Mouse (Mus musculus) layer of hippocampus, postnatal 14 days (tissue): ENCODE measurements around the gene Tcf12. TPM values are rescaled to one million over a fixed set of nuclear protein-coding genes. Genes with fewer than 3 reads are reported as not detected.

ENCODE experiments used
- DNase-seq, 2 experiments: peaks; one replicate each; pipeline ENCODE4 v3.0.0; 2021 to 2022; ENCODE audit warnings: low spot score in 2 of 2, mixed read lengths in 1 of 2
- long read RNA-seq, 2 experiments: library from polyadenylated mRNA; stranded (forward); transcript quantifications; one replicate each; pipeline ENCODE4 v2.0.0; 2021
- total RNA-seq, 2 experiments: library from RNA; stranded (reverse); gene quantifications; 2 replicates each; pipeline ENCODE4 v1.2.3; 2021

Tcf12 gene
- 10 to 100 TPM; 63.7 to 67.7 TPM for total RNA-seq
- long read RNA-seq, experiment 1, full-length matches to known transcripts = 3 of 13 reads
- long read RNA-seq, experiment 1, partial matches to known transcripts = 2 of 13 reads
- long read RNA-seq, experiment 1, other reads (novel, unspliced or antisense) = 8 of 13 reads
- long read RNA-seq, experiment 2, full-length matches to known transcripts = 6 of 19 reads
- long read RNA-seq, experiment 2, partial matches to known transcripts = 1 of 19 reads
- long read RNA-seq, experiment 2, other reads (novel, unspliced or antisense) = 12 of 19 reads

DNA sequence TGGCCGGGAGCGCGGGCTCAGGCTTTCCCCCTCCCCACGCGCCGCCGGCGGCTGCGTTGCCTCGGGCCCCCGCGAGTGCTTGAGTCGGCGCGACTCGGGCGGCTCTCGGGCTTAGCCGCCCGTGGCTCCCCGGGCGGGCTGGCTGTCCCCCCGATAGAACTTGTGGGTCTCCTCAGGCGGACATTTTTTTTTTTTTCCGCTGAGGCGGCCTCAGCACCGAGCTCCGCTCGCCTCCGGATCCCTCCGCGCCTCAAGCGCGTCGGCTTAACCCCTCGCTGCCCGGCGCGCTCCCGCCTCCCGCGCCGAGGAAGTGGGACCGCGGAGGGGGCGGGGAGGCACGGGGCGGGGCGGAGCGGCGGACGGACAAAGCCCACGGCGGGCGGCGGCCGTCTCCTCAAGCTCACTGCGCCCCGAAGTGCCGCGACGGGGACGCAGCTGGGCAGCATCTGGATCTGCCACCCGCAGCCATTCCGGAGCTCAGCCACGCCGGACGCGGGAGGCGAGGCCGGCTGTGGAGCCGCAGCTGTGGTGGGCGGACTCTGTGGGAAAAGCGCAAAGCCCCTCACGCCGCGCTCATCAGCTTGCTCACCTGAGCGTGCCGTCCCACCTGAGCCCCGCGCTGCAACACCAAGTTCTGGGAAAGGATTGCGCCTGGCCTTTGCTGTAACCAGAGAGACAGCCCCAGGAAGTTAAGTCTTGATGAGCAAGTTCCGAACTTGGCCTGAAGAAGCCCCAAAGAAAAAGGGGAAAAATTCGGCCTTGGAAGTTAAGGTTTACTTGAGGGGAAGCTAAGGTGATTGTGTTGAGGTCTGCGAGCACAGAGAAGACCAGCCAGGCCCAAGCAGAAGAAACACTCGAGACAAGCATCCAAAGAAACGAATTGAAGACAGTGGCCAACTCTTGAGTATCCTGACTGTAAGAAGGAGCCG lies at the start of gene Tcf12:
TSS of gene Tcf12 (minus strand) at position 250 of the 929 bp plus-strand sequence.
- DNase-seq = peak; percentile 87 to 88

DNA sequence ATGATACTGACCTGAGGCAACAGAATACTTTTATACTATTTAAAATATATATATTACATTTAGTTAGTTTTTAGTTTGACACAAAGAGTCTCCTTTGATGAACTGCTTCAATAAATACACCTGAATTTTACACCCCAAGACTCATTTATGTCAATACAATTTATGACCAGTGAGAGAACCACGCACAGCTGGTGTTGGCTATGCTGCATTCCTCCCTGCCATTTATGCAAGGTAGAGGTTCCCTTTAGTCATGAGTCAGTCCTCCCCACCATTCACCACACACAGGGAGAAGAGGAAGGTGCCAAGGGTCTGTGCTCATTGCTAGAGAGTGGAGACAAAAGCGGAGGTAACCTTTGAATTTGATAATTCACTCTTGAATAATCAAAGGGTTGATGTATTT lies 46.7 kb upstream of the Tcf12 start:
- no peak for DNase-seq

DNA sequence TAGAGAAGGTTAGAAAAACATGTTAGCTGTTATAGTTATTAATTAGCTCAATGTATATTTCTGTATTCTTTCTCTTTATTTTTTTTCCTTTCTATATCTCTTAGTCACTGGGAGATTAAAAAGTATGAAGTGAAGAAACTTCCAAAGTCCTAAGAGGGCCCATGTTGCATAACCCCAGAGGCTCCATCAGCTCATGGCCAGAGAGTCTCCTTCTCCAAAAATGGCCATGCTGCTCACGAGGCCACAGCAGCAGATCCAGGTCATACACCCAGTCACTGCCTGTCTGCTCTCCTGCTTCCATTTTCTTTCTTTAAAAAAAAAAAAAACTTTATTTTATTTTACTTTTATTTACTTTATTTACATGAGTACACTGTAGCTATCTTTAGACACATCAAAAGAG lies 45.4 kb upstream of the Tcf12 start:
- no peak for DNase-seq

DNA sequence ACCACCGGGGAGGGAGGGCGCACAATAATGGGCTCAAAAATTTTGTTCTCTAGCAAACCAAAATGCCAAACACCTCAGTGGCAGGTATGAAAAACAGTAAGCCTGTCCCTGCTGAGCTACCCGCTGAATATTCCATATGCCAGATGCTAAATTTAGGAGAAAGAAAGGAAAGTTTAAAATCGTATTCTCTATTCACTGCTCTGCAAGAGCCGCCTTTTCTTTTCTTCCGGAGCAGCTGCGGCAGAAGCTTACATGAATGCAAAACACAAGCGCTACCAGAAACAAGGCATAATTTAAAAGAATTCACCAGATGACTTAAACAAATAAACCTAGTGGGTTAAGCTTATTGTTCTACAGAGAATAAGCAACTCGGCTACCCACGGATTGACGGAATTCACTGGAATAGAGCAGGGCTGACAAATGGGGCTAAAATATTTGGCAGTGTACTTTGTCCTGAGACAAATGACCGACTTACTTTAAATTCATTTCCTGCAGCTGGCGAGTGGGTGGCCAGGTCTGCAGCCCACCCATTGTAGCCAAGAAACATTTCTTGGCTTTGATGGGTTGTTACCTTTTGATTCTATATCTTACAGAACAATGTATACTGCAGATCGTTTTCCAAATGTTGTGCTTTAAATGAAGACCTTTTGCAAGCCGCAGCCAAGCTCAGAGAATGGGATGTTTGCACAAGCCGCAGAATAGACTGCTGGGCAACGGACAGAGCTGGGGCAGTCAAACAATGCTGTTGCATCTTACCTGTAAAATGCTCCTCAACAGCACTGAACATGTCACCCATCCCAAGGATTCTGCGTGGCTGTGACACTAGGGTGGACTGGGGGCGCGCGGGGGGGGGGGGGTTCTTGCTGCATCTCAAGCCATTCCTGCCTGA lies 43.8 kb upstream of the Tcf12 start:
- peak in 1 of 2 experiments; percentile 8 for DNase-seq

DNA sequence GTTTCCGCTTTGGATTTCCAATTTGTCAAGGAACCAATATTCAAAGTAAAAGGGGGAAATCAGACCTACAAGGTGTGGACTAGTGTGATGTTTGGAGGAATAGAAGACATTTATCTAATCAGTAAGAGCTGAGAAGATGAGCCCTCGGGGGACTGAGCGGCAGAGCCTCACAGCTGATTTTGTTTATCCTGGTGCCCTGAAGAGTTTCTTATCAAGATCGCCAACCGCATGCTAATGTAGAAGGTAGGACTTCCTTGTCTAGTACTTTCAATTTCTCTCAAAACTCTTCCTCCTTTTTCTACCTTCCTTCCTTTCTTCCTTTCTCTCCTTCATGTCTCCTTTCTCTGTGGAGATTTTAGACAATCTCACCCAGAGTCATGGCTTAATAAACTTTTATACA lies 32.5 kb upstream of the Tcf12 start:
- DNase-seq = no peak

DNA sequence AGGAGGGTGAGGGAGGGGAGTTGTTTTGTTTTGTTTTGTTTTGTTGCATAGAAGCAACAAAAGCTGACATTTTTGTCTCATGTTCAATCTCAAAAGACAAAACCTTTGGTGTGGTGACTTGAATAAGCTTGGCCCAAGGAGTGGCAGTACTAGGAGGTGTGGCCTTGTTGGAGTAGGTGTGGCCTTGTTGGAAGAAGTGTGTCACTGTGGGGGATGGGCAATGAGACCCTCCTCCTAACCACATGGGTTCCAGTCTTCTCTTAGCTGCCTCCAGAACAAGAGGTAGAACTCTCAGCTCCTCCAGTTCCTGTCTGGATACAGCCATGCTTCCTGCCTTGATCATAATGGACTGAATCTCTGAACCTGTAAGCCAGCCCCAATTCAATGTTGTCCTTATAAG lies 26.2 kb upstream of the Tcf12 start:
- no peak for DNase-seq

DNA sequence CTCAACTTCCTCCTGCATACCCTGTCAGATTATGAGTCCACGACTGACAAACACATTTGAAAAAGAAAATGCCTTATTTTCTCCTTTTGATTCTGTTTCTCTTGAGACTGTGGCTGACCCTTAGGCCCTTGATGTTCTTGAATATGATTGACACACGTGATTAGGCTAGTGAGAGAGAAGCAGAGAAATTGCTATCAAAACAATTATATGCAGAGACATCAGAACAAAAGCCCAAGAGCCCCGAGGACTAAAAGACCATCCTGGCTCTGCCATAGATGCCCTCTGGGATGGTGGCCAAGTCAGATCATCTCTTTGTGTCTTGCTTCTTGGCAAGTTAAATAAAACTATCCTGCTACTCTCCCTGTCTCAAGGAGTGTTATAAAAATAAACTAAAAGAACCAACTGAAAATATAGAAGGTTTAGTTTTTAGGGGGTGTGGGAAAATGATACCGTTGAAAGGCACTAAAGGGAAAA lies 22.1 kb upstream of the Tcf12 start:
- DNase-seq = no peak

DNA sequence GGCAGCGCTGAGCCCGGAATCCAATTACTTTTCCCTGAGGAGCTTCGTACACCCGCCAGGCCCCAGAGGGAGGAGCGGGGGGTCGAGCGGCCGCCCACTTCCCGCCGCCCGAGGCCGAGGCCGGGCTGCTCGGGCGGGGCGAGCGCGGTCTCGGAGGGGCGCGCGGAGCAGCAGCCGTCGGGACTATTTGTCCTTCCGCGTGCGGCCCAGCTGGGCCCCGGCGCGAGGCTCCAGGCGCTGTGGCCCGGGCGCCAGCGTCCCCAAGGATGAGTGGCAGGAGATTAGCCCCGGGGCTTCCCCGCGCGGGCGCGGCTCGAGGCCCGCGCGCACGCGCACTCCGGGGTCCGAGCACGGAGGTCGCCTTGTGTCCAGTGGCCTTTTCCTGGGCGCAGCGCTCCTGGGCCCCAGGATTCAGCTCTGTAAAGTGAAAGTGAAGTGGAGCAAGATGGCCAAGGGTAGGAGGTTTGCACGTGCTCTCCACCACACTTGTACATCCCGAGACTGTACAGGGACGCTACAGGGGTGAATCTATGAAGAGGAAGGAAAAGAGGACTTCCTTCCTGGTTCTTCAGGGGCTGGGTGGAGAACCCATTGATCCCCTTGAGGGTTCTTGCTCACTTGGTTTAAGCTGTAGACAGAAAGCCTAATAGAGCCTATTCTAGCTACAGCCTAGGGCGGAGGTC lies 21.6 kb upstream of the Tcf12 start:
- DNase-seq = peak; percentile 81 to 90

DNA sequence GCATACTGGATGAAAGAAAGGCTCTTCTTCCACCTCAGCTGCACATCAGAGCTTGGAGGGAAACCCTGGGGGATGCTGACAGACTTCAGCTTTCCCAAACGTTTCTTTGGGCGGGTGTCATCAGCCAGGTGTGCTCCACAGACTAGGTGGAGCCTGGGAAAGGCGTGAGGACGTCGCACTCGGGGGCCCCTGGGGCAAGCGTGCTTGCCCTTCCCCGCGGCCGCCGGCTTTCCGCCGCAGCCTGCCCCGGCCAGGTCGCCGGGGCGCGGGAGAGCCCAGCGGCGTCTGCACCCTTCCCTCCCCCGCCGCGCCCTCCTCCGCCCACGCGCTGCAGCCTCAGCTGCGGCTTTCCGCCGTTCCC lies 21.0 kb upstream of the Tcf12 start:
- DNase-seq = peak in 1 of 2 experiments; percentile 13

DNA sequence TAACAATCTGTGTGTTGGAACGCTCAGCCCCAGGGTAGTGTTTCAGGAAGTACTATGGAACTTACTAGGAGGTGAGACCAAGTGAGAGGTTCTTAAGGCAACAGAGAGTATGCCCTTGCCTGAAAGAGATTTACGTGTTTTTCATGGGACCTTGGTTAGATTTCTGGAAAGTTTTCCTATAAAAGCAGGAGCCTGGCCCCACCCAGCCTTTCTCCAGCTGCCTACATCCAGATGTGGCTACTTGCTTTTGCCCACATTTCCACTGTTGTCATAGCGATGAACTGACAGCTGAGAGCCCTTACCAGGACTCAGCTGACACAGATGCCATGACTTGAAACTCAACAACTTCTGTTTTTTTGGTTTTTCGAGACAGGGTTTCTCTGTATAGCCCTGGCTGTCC lies 18.2 kb upstream of the Tcf12 start:
- no peak for DNase-seq

DNA sequence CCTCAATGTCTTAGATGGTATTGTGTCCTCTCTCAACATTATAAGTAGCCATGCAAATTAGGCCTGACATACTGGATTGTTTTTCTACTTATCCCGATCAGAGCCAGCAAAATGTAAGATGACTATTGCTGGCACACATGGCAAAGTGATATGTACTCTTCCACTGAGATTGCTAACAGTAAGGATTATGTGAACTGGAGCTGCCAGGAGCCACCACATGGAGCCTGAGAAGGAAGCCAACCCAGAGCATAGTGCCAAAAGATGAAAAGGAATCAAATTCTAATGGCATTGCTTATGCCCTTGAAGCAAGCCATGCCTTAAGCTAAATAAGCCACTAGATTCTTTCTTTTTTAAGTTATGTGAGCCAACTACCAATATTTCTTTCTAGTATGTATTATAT lies 13.8 kb upstream of the Tcf12 start:
- no peak for DNase-seq

DNA sequence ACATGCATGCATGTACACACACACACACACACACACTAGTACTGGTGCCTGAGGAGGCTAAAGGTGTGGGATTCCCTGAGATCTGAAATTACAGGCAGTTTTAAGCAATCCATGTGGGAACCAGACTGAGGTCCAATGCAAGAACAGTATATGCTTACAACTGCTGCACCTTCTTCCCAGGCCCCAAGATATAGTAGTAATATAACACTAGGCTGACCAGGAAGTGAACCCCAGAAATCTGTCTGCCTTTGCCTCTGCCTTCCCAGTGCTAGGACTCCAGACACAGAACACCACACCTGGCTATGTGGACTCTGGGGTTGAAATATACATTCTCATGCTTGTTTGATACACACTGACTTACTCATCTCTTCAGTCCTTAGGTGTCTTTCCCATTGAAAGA lies 6.8 kb upstream of the Tcf12 start:
- DNase-seq = no peak

DNA sequence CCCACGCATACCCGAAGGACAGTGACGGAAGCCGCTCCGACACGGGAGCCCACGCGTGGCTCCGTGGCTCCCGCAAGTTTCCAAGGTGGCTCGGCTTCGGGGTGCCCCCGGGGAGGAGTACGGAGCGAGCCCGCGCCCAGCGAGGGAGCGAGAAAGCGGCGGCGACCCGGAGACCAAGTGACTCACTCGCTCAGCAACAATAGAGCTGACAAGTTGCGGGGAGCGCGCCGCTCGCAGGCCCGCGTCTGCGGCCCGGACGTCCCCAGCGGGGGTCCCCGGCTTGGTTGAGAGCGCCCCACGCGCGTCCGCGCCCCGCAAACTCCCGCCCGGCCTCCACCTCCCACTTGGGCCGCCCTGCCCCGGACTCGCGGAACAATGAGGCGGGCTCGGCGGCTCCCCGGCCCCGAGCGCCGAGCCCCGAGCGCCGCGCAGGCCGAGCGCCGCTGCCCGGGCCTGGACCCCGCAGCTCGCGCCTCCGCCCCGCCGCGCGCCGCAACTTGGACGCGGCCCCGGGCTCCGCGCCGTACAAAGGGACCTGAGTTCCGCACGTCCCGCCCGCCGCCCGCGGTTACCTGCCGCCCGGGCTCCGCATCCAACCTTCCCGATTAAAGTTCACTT lies 558 bp downstream of the Tcf12 start:
- DNase-seq = peak; percentile 43 to 69

DNA sequence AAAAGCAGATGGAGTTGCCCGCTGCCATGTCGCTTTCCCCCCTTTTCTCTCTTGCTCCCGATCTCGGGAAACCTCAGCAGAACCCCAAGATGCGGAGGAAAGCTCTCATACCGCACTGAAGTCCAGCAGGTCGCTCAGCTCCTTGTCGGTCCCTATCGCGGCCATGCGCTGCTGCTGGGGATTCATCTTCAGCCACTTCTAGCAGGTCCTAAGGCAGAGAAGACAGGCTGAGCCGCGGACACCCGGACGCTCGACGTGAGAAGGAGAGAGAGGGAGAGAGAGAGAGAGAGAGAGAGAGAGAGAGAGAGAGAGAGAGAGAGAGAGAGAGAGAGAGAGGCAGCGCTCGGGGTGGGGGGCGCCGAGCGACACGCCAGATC lies 1.1 kb downstream of the Tcf12 start:
- peak; percentile 24 to 47 for DNase-seq

DNA sequence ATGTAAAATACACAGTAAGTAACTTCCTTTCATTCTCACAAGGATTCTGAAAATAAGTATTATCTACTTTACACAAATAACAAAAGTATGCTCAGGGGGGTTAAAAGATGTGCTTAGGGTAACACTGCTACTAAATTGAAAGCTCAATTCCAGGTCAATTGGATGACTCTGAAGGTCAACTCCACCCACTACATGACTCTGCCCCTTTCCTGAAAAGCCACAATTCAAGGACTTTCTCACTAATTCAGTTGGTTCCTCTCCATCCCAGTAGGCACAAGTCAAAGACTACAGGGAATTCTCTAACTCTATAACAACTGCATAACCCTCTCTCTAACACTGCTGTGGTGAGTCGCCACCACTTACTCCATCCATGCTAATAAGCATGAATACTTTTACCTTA lies 8.2 kb downstream of the Tcf12 start:
- DNase-seq = no peak

DNA sequence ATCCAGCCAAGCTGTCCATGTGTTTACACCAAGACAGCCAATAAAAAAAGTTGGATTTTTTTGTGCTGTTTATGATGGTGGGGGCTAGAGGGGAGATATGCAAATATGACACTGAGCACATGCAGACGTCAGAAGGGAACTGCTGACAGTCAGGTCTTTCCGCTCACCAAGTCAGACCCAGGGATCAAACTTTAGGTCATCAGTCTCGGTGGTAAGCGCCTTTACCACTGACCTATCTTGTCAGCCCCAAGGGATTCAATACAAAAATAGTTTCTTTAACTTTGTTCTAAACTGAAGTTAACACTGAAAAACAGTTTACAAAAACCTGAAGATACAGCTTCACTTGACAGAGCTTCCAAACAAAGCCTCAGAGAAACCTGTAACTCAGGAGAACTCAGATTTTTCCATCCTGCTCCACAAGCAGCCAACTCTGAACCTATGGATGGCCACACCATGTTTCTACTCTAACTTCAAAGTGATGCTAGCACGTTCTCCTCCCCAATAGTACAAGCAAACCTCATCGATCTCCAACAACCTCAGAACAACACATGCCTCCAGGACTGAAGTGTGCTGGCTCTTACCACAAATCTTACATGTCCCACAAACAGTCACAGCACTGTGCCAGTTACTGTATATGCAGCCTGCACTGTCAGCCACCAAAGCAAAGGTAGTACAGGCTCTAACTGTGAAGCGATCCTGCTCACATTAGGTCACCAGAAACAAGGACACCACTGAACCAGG lies 11.6 kb downstream of the Tcf12 start:
- DNase-seq = no peak

DNA sequence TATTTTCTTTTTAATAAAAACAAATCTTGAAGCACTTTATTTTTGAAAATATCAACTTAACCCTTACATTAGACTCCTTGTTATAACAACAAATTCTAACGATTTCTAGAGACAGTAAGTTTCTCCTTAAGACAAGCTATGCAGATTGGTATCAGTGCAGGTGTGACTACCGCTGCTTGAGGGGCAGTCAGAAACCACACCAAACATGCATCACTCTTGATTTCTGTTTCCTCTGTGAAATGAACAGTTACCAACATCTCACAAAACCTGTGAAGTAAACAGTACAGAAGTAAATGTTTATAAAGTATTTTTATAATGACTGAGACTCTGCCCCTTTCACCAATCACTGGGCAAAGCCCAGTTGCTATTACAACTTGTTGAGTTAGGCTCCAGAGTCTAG lies 13.6 kb downstream of the Tcf12 start:
- DNase-seq = no peak

DNA sequence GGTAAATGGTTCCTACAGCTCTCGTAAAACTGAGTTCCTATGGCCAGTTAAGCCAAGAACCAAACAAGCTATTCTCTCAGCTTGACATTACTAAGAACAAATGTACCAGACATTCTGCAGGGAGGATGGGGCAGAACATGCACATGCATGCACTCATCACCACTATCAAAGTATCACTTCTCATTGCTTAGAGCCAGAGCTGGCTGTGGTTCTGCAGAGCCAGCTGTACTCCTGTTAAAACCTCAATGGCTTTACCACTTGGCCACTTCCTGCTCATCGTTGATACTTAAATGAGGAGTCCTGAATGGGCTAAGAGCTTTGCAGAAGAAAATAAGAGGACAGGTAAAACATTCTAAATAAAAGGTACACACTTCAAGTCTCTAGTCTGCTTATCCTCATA lies 14.6 kb downstream of the Tcf12 start:
- DNase-seq = no peak

DNA sequence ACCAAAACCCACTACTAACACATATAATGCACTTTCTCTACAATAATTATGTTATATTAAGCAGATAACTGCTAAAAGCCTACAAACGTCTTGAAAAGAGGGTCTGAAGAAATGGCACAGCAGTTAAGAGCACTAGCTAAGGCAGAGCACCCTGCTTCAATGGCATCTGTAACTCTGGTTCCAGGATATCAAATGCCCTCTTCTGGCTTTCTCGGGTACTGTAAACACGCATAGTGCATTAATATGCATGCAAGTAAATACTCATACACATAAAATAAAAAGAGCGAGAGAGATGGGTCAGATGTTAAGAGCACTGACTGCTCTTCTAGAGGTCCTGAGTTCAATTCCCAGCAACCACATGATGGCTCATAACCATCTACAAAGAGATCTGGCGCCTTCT lies 17.0 kb downstream of the Tcf12 start:
- DNase-seq = no peak

DNA sequence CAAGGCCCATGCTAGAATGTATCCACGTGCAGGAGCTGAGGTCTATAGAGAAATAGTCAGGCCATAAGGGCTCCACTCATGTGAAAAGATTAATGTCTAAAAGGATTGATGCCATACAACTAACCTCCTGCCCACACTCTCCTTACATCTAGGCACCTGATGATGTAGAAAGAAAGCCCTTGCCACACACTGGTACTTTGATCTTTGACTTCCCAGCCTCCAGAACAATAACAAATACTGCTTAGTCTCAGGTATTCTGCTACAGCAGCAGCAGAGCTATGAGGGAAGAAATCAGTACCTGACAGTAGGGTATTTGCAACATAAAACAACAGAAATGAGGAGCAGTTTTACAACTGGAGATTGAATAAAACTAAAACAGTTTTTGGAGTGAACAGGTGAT lies 19.5 kb downstream of the Tcf12 start:
- no peak for DNase-seq
